Mouse (Mus musculus): ENCODE results near the gene Arid3a.

DNA sequence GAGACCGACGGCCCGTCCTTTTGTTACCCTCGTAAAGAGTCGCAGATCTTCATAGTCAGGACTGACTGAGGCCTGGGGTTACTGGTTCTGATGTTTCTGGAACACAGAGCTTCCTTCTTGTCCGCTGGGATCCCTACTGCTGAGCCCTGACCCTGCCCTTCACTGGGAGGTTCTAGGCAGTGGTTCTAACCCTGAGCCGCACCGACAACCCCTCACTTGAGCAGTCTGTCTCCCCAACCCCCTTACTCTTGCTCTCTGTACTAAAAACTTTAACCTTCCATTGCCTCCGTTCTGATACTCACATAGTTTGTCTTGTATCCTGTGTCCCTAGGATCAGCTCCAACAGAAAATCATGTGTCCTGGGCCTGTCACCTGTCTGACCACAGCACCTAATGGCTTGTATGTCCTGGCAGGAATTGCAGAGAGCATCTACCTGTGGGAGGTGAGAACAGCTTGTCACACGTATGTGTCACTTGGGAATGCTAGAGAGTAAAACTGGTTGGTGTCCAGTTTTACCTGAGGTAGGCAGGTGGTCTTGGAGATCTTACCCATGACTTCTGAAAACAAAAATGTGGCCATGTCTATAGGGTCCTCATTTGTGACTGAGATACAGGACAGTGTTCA, 33.9 kb downstream of the Arid3a start:
- TF ChIP-seq POLR2A (IDR thresholded peaks at IDR 0.05; ENCODE audit: control insufficient read depth, extremely low read depth, insufficient read depth, low read length, poor library complexity) = no peak
- no peak for TF ChIP-seq CTCF (IDR thresholded peaks at IDR 0.05; ENCODE audit: borderline replicate concordance, control insufficient read depth, extremely low read depth, insufficient read depth, low read length, poor library complexity)
